Mouse (Mus musculus) lung, adult 18-20 months (tissue): ENCODE measurements at regions not wholly inside any gene's neighbourhood (a gene's known extent, or its start where the extent isn't known, plus 50 kb on each side); places are given as distances from the start of the nearest gene placed in this dataset.

Experiments
- DNase-seq, 2 experiments: peaks; one replicate each; pipeline ENCODE4 v3.0.0; 2022; ENCODE audit warnings: mixed read lengths in 2 of 2

DNA sequence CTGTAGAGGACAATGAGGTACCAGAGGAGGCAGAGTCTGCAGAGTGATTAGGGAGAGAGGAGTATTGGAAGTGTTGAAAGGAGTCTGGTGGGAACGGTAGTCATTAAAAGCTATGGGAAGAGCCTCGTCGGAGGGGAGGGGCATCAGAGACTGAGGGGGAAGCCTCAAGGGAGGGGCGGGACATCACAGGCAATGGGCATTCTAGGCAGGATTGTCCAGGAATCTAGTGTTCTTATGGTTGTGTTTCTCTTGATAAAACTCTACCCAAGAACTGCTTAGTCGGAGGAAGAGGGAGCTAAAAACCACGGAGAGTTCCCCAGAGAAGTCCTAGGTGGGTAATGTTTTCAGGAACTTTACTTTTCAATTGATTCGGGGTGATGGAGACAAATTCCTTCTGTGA lies 90.2 kb downstream of the Sec23ip start:
- DNase-seq: no peak

GRCm38 (mm10) chr7:128836435-128836834 lies 91.7 kb downstream of the Sec23ip start:
- no peak for DNase-seq

GRCm38 (mm10) chr7:128842561-128842960 lies 97.8 kb downstream of the Sec23ip start:
- DNase-seq: no peak

DNA sequence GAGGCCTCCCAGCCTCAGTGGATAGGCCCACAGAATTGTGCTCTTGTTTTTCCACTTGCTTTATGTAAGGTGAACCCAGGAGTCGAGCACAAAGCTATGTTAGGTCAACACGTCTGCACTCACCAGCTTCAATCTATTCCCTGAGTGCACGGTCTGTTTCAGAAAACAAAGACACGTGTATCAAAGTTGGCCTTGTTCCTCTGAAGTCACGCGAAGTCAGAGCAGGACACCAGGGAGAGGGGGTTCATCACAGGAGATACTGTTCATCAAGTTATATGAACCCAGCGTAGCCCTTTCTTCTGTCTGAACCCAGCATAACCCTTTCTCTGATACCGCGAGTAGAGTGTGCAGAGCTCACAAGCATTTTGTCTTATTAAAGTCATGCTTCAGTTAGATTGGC lies 98.8 kb downstream of the Sec23ip start:
- DNase-seq: no peak

GRCm38 (mm10) chr7:128849261-128849660 lies 104.5 kb downstream of the Sec23ip start:
- no peak for DNase-seq

DNA sequence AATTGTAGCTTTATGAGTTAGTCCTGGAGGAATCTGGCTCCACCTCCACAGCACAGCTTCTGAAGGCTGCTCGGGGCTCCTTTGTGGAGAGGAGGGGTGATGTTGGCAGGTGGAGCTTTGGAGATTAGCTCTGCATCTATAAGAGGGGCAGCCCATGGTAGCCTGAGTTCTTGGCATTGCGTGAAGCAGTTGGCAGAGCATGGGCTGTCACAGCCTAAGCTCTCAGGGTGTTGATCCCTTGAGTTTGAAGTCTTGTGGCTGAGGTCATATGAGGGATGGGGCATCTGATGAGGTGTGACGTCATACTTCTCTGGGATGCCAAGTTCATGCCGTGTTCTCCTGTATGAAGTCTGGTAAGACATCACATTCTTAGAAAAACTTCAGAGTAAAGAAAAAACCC lies 109.5 kb downstream of the Sec23ip start:
- no peak for DNase-seq

DNA sequence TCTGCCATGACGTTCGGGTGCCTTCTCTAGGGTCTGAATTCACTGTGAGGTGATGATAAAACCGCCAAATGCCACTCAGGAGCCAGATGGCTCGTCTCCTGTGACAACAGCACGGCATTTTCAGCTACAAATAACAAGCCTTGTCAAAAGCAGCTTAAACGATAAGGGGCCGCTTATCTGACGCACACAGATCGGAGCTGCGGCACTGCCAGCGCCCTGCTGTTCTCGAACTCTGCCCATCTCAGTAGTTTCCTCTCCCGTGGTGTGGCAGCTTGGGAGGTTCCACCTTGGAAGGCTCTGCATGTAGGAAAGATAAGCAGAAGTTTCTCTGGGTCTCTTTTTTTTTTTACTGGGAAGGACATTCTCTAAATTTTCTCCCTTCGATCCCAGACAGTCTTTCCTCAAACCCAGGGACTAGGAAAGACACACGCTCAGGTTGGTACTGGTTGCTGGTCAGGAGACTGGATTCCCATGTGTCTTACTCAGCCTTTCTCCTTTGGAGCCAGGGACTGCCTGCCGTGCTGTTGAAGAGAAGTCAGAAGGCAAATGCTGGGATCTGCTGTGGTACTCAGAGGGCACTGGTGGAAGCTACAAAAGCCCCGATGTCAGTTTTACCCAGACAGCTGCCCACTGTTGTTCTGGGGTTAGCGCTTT lies 110.1 kb downstream of the Sec23ip start:
- no peak for DNase-seq

DNA sequence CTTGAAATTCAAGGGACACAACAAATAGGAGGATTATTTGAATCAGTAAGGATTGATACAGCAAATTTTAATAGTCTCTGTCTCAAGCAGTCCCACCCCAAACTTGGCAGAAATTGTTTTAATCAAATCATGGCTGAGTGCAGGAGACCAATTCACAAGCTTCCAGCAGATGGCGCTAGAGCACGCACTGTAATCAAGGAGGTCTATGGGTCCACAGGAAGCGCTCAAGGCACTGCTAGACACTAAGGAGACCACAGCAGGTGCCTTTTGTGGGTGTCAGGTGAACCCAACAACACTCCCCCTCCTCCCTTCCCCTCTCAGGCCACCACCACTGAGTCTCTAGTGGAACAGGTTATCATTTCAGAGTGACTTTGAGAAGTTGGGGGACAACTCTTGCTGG lies 115.4 kb downstream of the Sec23ip start:
- peak; percentile 27 to 33 for DNase-seq

GRCm38 (mm10) chr7:128860709-128861108 lies 116.0 kb downstream of the Sec23ip start:
- DNase-seq: peak; percentile 7 to 12

DNA sequence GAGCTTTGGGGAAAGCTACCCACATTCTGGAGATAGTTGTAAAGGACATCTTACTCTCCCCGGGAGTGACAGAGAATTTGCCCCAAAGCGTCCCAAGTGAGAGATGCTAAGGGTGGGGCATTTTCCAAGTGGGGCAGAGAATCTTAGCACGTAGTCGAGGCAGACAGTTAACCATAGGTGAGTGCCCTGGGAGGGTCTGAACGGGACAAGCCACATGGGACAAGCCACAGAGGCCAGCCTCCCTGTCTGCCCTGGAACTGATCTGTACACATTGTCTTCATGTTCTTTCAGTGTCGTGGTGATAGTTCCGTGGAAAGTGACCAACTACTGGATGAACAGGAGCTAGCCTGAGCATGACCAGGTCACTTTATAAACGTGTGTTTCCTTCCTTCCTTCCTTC lies 116.6 kb downstream of the Sec23ip start:
- DNase-seq: no peak

GRCm38 (mm10) chr7:128868799-128869198 lies 124.1 kb downstream of the Sec23ip start:
- DNase-seq: no peak

DNA sequence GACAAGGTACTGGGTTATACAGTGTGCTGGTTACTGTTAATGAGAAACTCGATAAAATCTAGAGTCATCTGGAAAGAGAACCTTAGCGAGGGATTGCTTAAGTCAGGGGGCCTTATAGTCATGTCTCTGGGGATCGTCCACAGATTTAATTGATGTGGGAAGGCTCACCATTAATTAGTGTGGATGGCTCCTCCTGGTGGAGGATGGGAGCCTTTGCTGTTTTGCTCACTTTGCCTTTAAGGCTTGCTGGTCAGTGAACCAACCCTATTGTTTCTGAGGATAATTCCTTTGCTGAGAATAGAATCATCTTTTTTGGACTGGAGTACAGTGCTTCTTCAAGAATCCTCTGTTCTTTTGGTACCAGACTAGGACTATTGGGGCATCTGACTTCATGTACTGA lies 139.3 kb downstream of the Sec23ip start:
- DNase-seq: no peak

DNA sequence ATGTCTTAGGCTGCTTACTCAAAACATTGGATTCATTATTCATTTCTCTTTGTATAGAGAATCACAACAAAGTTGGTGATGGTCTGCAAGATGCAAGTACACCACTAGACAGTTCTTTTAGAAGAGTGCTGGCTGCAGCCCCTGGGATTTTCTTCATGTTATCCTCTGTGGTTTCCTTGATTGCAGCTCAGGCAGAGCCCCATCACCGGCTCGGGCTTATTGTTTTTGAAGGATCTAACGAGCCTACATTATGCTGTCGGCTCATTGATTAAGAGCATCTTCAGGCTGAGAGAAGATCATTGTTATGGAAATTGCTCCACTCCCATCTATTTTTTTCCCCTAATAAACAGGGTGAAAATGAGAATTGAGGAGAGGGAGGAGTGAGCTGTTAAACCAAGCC lies 140.8 kb downstream of the Sec23ip start:
- DNase-seq: no peak

- no peak for DNase-seq
Observed at GRCm38 (mm10) chr7:128910134-128910533, 165.4 kb downstream of the Sec23ip start.

DNA sequence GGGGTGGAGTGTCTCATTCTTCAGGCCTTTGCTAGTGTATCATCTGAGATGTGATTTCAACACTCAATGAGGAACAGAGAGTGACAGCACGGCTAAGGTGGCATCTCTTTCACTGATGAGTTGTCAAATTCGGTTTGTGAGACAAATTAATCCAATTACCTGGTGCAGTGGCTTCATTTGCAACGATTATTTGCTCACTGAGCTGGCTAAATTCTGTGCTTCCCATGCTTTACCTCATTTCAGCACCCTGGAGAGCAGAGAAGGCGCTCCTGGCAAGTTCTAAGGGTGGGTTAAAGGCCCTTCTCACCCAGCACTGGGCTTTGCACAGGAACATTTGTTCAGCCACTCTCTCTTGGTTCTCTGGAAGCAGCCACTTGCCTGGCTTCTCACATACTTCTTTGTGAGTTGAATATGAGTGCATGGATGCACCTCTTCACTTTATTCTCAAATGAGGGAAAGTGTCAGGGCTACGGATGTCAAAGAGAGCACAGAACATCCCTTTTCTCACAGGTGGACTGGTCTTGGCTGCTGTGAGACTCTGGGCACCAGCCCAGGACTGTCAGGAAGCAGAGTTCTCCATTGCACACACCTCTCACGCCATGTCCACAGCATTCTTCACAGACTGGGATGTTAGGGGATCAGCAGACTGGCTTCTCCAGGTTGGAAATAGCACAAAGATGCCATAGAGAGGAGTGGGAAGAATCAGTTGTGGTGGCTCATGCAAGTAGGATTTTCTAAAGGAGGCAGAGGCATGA lies 193.4 kb downstream of the Sec23ip start:
- DNase-seq: no peak

GRCm38 (mm10) chr7:128960575-128960974 lies 215.8 kb downstream of the Sec23ip start:
- no peak for DNase-seq

- DNase-seq: peak in 1 of 2 experiments; percentile 16
Observed at GRCm38 (mm10) chr7:128979904-128980303, 235.2 kb downstream of the Sec23ip start.

GRCm38 (mm10) chr7:128980827-128981226 lies 236.1 kb downstream of the Sec23ip start:
- peak; percentile 7 to 20 for DNase-seq

DNA sequence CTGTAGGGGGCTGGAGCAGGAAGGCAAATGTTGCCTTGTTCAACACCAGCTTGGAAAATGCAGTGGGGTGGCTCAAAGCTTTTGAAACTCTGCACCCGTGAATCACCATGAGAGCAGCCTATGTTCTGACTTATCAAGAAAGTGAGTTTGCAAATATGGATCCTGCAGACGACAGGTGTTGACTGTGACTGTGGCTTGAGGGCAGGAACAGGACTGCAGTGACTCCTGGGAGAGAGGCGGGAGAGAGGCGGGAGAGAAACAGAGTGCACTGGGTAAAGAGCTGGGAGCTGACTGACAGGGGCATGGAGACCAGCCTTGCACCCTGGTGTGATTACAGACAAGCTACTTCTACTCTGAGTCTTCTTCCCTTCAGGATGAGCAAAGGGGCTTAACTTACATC lies 254.0 kb downstream of the Sec23ip start:
- no peak for DNase-seq

DNA sequence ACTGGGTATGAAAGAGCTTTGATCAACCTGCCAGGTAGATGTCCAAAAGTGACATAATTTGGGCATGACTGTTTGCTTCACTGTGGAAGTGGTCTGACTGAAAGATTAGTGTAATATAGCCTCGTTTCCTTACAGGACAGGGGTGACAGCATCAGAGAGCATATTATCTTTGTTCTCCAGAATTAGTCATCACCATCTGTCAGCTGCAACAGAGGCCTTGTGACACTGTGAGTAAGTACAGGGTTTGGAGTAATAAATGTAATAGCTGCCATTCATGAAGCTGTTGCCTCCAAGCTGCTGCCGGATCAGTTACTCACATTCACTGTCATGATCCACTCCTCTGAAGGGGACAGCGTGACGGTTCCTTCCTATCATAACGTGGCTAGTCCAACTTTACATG lies 254.4 kb upstream of the Plpp4 start:
- no peak for DNase-seq

DNA sequence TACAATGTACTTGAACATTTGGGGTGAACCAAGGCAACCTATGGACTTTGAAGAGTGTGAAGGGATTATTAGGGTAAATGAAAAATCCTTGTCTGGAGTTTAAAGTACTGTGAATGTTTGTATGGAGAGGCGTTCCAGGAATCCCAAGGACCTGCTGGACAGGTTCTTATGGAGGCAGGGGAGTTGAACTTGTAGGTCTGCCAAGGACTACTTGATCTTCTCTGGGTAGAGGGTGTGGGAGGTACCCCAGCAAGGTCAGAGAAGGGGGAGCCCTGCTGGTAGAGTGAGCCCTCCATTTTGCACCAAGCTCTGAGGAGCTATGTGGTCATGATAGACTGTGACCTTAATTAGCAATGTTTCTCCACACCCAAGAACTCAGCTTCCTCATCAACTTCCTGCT lies 253.7 kb upstream of the Plpp4 start:
- DNase-seq: peak; percentile 19 to 54

DNA sequence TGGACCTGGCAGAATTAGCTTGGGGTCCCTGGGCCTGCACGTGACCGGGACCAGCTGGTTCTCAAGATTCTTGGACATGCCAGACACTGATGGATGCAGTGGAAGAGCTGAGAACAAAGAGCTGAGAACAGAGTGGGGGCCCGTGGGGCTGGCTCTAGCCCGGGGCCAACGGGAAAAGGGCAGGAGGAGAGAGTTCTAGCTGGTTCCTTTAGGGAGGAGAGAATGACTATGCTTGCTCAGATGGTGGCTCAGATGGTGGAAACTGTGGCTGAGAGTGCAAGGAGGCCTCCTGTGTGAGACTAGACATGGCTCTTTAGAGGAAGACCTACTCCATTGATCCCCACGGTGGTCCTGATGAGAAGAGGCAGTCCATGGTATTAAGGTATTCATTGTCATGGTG lies 240.5 kb upstream of the Plpp4 start:
- DNase-seq: no peak

DNA sequence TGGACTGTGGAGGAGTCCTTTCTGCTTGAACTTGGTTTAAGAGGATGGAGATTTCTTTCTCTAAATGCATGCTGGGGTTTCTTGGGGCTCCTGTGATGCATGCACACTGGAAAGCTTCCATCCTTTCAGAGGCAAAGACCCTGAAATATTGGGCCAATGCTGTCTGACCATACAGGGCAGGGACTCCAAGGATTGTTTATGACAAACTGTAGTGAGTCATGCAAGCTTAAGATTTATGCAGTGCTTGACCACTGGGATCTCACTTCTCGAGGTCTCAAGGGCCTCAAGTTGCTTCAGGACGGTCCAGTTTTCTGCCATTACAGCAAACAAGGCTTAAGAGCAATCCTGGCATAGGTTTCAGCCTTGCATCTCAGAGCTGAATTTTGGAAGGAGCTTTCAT lies 229.7 kb upstream of the Plpp4 start:
- DNase-seq: no peak

DNA sequence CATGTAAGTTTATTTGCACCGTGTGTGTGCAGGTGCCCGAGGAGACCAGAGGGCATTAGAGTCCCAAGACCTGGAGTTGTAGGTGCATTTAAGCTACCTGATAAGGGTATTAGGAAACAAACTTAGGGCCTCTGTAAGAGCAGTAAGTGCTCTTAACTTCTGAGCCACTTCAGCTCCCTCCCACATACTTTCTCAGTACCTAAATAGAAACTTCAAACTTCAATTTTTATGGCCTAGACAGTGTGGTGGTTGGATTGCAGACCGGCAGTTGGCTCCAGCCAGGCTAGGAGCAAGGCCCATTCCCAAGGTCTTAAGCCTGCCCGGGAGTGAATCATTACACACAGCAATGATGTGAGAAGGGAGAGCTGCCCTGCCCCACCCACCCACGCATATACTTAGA lies 208.8 kb upstream of the Plpp4 start:
- DNase-seq: peak; percentile 4 to 32

- DNase-seq: peak in 1 of 2 experiments; percentile 3
Observed at GRCm38 (mm10) chr7:129049726-129050125, 207.1 kb upstream of the Plpp4 start.
